In genomic region chr10:58220726-58221125, GRCm38 (mm10) we compare ENCODE assay signal across 29 mouse cellular contexts. TPM values are rescaled to one million over a fixed set of nuclear protein-coding genes. Genes with fewer than 3 reads are reported as not detected.
DNase-seq lines count a peak whose midpoint lies in the region; ATAC-seq and TF ChIP-seq lines count a peak whose summit lies in the region.
"Had no signal": no experiment of that assay in that cellular context is flagged by ENCODE, and none has a peak within 500 bp of the region (broad histone marks: within the 10 kb centered on the region; RNA-seq: fewer than 3 reads in every experiment).

No protein-coding gene starts in this region.

- TF ChIP-seq CTCF in midbrain, postnatal 0 days (IDR thresholded peaks at IDR 0.05): no peak

- ATAC-seq in heart, embryonic 12.5 days (ENCODE audit: insufficient number of reproducible peaks, low FRiP score): no peak
- ATAC-seq in midbrain, embryonic 11.5 days (ENCODE audit: low FRiP score): no peak
- ATAC-seq in midbrain, postnatal 0 days (ENCODE audit: low FRiP score): no peak
- no peak for ATAC-seq in cerebellum, adult (ENCODE audit: insufficient number of reproducible peaks, low FRiP score, low TSS enrichment)
- ATAC-seq: forebrain, postnatal 0 days; inflammation-experienced regulatory T-cells, adult 6 months; lung, postnatal 0 days; midbrain, embryonic 15.5 days had no signal

- no peak overlapping the region for H3K9ac ChIP-seq in heart, embryonic 12.5 days
- no peak overlapping the region for H3K9ac ChIP-seq in midbrain, embryonic 11.5 days (ENCODE audit: low read length)
- no peak overlapping the region for H3K9ac ChIP-seq in midbrain, postnatal 0 days (replicated peaks; ENCODE audit: low read length, poor library complexity, severe bottlenecking)
- H3K9ac ChIP-seq: forebrain, postnatal 0 days; limb, embryonic 12.5 days; liver, embryonic 15.5 days; midbrain, embryonic 15.5 days; neural tube, embryonic 15.5 days had no signal

- DNase-seq in heart, adult 11 months: peak; percentile 95
- peak; percentile 81 for DNase-seq in midbrain, embryonic 11.5 days (ENCODE audit: low spot score, missing footprints)
- DNase-seq in midbrain, postnatal 0 days (ENCODE audit: low spot score): no peak
- peak; percentile 22 for DNase-seq in embryonic facial prominence, embryonic 10.5 days (ENCODE audit: low spot score)
- DNase-seq in testis, postnatal 10 days (ENCODE audit: low spot score): peak; percentile 78
- DNase-seq: adrenal gland, adult 2 months; cerebellum, adult 9-10 months; forebrain, postnatal 0 days; heart, postnatal 10 days; kidney, adult 9 months; right cerebral cortex, postnatal 14 days; thymus, postnatal 36 days had no signal

- peaks cover 7% of the 10 kb centered on the region for H3K9me3 ChIP-seq in heart, embryonic 12.5 days (replicated peaks)
- no peaks in the 10 kb centered on the region; the same call in none of the 2 replicates for H3K9me3 ChIP-seq in midbrain, embryonic 11.5 days (ENCODE audit: control insufficient read depth, low read length)
- H3K9me3 ChIP-seq in midbrain, postnatal 0 days (ENCODE audit: low read length): no peaks in the 10 kb centered on the region
- H3K9me3 ChIP-seq in embryonic facial prominence, embryonic 10.5 days: peaks cover 5% of the 10 kb centered on the region
- H3K9me3 ChIP-seq: liver, embryonic 15.5 days; midbrain, embryonic 15.5 days had no signal

- H3K4me3 ChIP-seq in heart, embryonic 12.5 days: no peak overlapping the region
- H3K4me3 ChIP-seq in midbrain, embryonic 11.5 days (ENCODE audit: low read depth, low read length): no peak overlapping the region
- H3K4me3 ChIP-seq in midbrain, postnatal 0 days (ENCODE audit: low read depth, low read length): no peak overlapping the region
- H3K4me3 ChIP-seq in embryonic facial prominence, embryonic 10.5 days: no peak overlapping the region
- H3K4me3 ChIP-seq: erythroblast, embryonic 14.5 days; limb, embryonic 12.5 days; liver, embryonic 15.5 days; megakaryocyte, embryonic 14.5 days; midbrain, embryonic 15.5 days; neural tube, embryonic 15.5 days had no signal

- H3K4me1 ChIP-seq in heart, embryonic 12.5 days (replicated peaks): no peaks in the 10 kb centered on the region
- H3K4me1 ChIP-seq in midbrain, embryonic 11.5 days (ENCODE audit: control insufficient read depth, insufficient read depth, low read length): no peaks in the 10 kb centered on the region
- H3K4me1 ChIP-seq in midbrain, postnatal 0 days (ENCODE audit: insufficient read depth, low read length): no peaks in the 10 kb centered on the region
- H3K4me1 ChIP-seq in embryonic facial prominence, embryonic 10.5 days: no peaks in the 10 kb centered on the region
- H3K4me1 ChIP-seq: limb, embryonic 12.5 days; liver, embryonic 15.5 days; megakaryocyte, embryonic 14.5 days; midbrain, embryonic 15.5 days; neural tube, embryonic 15.5 days had no signal

- no peak overlapping the region for H3K4me2 ChIP-seq in heart, embryonic 12.5 days
- no peak overlapping the region for H3K4me2 ChIP-seq in midbrain, embryonic 11.5 days
- no peak overlapping the region for H3K4me2 ChIP-seq in midbrain, postnatal 0 days (ENCODE audit: low read depth, low read length, poor library complexity, severe bottlenecking)
- H3K4me2 ChIP-seq: limb, embryonic 12.5 days; liver, embryonic 15.5 days; midbrain, embryonic 15.5 days; neural tube, embryonic 15.5 days had no signal

- H3K27me3 ChIP-seq in heart, embryonic 12.5 days (replicated peaks): no peaks in the 10 kb centered on the region
- no peaks in the 10 kb centered on the region for H3K27me3 ChIP-seq in midbrain, embryonic 11.5 days (ENCODE audit: control insufficient read depth, insufficient read depth, low read length)
- no peaks in the 10 kb centered on the region for H3K27me3 ChIP-seq in midbrain, postnatal 0 days (ENCODE audit: insufficient read depth, low read length)
- no peaks in the 10 kb centered on the region for H3K27me3 ChIP-seq in embryonic facial prominence, embryonic 10.5 days (replicated peaks; ENCODE audit: low read depth, poor library complexity, severe bottlenecking)
- H3K27me3 ChIP-seq: limb, embryonic 12.5 days; liver, embryonic 15.5 days; megakaryocyte, embryonic 14.5 days; midbrain, embryonic 15.5 days; neural tube, embryonic 15.5 days had no signal

- no peaks in the 10 kb centered on the region for H3K36me3 ChIP-seq in heart, embryonic 12.5 days
- no peaks in the 10 kb centered on the region for H3K36me3 ChIP-seq in midbrain, embryonic 11.5 days (ENCODE audit: control insufficient read depth, insufficient read depth, low read length)
- H3K36me3 ChIP-seq in midbrain, postnatal 0 days (ENCODE audit: insufficient read depth, low read length): no peaks in the 10 kb centered on the region
- H3K36me3 ChIP-seq in embryonic facial prominence, embryonic 10.5 days (replicated peaks): no peaks in the 10 kb centered on the region
- H3K36me3 ChIP-seq: limb, embryonic 12.5 days; liver, embryonic 15.5 days; midbrain, embryonic 15.5 days; neural tube, embryonic 15.5 days had no signal

- no peak overlapping the region for H3K27ac ChIP-seq in heart, embryonic 12.5 days (ENCODE audit: poor library complexity, severe bottlenecking)
- H3K27ac ChIP-seq in midbrain, embryonic 11.5 days (ENCODE audit: low read depth, low read length): no peak overlapping the region
- no peak overlapping the region for H3K27ac ChIP-seq in midbrain, postnatal 0 days (ENCODE audit: low read depth, low read length)
- H3K27ac ChIP-seq in embryonic facial prominence, embryonic 10.5 days (replicated peaks): no peak overlapping the region
- H3K27ac ChIP-seq: limb, embryonic 12.5 days; liver, embryonic 15.5 days; midbrain, embryonic 15.5 days; neural tube, embryonic 15.5 days had no signal

- 81% methylated on average over 6 of the region's 6 CpGs for WGBS in heart, embryonic 12.5 days
- 82% methylated on average over 6 of the region's 6 CpGs for WGBS in midbrain, embryonic 11.5 days
- WGBS in midbrain, postnatal 0 days: 86% methylated on average over 6 of the region's 6 CpGs
- WGBS in embryonic facial prominence, embryonic 10.5 days: 87% methylated on average over 6 of the region's 6 CpGs

RNA-seq across cellular contexts. Expression of gene AW822073, which starts 4.0 kb away (rescaled TPM):
- not detected in 2 replicates for polyA plus RNA-seq in heart, embryonic 12.5 days (2016; fragmentation: Nextera tagmentation; extraction: Ambion mirVana)
- not detected in 2 replicates for polyA plus RNA-seq in midbrain, embryonic 11.5 days (2014; fragmentation: Nextera tagmentation; extraction: Ambion mirVana)
- total RNA-seq in midbrain, postnatal 0 days (2014; rRNA removed): not detected in 2 replicates
- not detected in 2 replicates for polyA plus RNA-seq in midbrain, postnatal 0 days (2015; fragmentation: Nextera tagmentation; extraction: Ambion mirVana)
- not detected in 2 replicates for polyA plus RNA-seq in embryonic facial prominence, embryonic 10.5 days (2016; fragmentation: Nextera tagmentation; extraction: Ambion mirVana)
- total RNA-seq: adrenal gland, adult 2 months; common myeloid progenitor, adult 5-6 weeks; forebrain, postnatal 0 days; heart, adult 8-10 months; heart, postnatal 10 days; layer of hippocampus, postnatal 10 days; left cerebral cortex, adult 8-10 months; MEL had no signal
- polyA plus RNA-seq: adrenal gland, adult 2 months; embryonic facial prominence, embryonic 11.5 days; erythroblast, embryonic 14.5 days; forebrain, postnatal 0 days; hindbrain, embryonic 11.5 days; inflammation-experienced regulatory T-cells, adult 6 months; limb, embryonic 12.5 days; liver, embryonic 15.5 days; lung, postnatal 0 days; midbrain, embryonic 15.5 days; neural tube, embryonic 15.5 days had no signal

RNA-seq across cellular contexts. Expression of gene Duxf3, which starts 11.7 kb away (rescaled TPM):
- polyA plus RNA-seq in heart, embryonic 12.5 days (2016; fragmentation: Nextera tagmentation; extraction: Ambion mirVana): not detected in 2 replicates
- not detected in 2 replicates for polyA plus RNA-seq in midbrain, embryonic 11.5 days (2014; fragmentation: Nextera tagmentation; extraction: Ambion mirVana)
- not detected in 2 replicates for total RNA-seq in midbrain, postnatal 0 days (2014; rRNA removed)
- polyA plus RNA-seq in midbrain, postnatal 0 days (2015; fragmentation: Nextera tagmentation; extraction: Ambion mirVana): not detected in 2 replicates
- polyA plus RNA-seq in embryonic facial prominence, embryonic 10.5 days (2016; fragmentation: Nextera tagmentation; extraction: Ambion mirVana): not detected in 2 replicates
- total RNA-seq: adrenal gland, adult 2 months; common myeloid progenitor, adult 5-6 weeks; heart, adult 8-10 months; heart, postnatal 10 days; layer of hippocampus, postnatal 10 days; left cerebral cortex, adult 8-10 months; MEL had no signal
- polyA plus RNA-seq: adrenal gland, adult 2 months; embryonic facial prominence, embryonic 11.5 days; erythroblast, embryonic 14.5 days; forebrain, postnatal 0 days; hindbrain, embryonic 11.5 days; inflammation-experienced regulatory T-cells, adult 6 months; limb, embryonic 12.5 days; liver, embryonic 15.5 days; lung, postnatal 0 days; midbrain, embryonic 15.5 days; neural tube, embryonic 15.5 days had no signal

RNA-seq across cellular contexts. Expression of gene Gm4981, which starts 15.8 kb away (rescaled TPM):
- not detected in 2 replicates for polyA plus RNA-seq in heart, embryonic 12.5 days (2016; fragmentation: Nextera tagmentation; extraction: Ambion mirVana)
- polyA plus RNA-seq in midbrain, embryonic 11.5 days (2014; fragmentation: Nextera tagmentation; extraction: Ambion mirVana): not detected in 2 replicates
- total RNA-seq in midbrain, postnatal 0 days (2014; rRNA removed): 0.22 TPM in 1 of 2 replicates, not detected in the other
- polyA plus RNA-seq in midbrain, postnatal 0 days (2015; fragmentation: Nextera tagmentation; extraction: Ambion mirVana): not detected in 2 replicates
- polyA plus RNA-seq in embryonic facial prominence, embryonic 10.5 days (2016; fragmentation: Nextera tagmentation; extraction: Ambion mirVana): not detected in 2 replicates
- total RNA-seq: adrenal gland, adult 2 months; common myeloid progenitor, adult 5-6 weeks; forebrain, postnatal 0 days; heart, adult 8-10 months; heart, postnatal 10 days; layer of hippocampus, postnatal 10 days; left cerebral cortex, adult 8-10 months; MEL had no signal
- polyA plus RNA-seq: adrenal gland, adult 2 months; embryonic facial prominence, embryonic 11.5 days; erythroblast, embryonic 14.5 days; forebrain, postnatal 0 days; hindbrain, embryonic 11.5 days; inflammation-experienced regulatory T-cells, adult 6 months; limb, embryonic 12.5 days; liver, embryonic 15.5 days; lung, postnatal 0 days; midbrain, embryonic 15.5 days; neural tube, embryonic 15.5 days had no signal

RNA-seq across cellular contexts. Expression of gene Gcc2, which starts 34.6 kb away (rescaled TPM):
- 47.5 and 52.8 TPM in 2 replicates for polyA plus RNA-seq in heart, embryonic 12.5 days (2016; fragmentation: Nextera tagmentation; extraction: Ambion mirVana)
- 46.5 and 51.9 TPM in 2 replicates for polyA plus RNA-seq in midbrain, embryonic 11.5 days (2014; fragmentation: Nextera tagmentation; extraction: Ambion mirVana)
- 41.1 and 41.3 TPM in 2 replicates for total RNA-seq in midbrain, postnatal 0 days (2014; rRNA removed)
- 89.9 and 121 TPM in 2 replicates for polyA plus RNA-seq in midbrain, postnatal 0 days (2015; fragmentation: Nextera tagmentation; extraction: Ambion mirVana)
- polyA plus RNA-seq in embryonic facial prominence, embryonic 10.5 days (2016; fragmentation: Nextera tagmentation; extraction: Ambion mirVana): 42.3 and 58.9 TPM in 2 replicates
